Mouse (Mus musculus): ENCODE results near the gene Fas.

DNA sequence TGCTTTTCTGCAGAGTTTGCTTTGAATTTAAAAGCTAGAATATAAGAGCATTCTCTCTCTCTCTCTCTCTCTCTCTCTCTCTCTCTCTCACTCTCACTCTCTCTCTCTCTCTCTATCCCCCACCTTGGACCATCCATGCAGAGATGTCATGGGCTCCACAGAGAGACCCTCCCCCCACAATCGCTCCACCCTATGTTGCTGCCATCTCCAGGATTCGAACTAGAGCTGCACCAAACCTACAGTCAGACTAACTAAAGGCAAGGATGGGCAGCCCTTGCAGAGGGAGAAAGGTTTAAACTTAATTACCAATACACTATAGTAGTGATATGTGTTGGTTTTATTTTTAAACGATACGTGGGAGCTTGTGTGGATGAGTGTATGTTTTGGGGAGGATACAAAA, 39.8 kb upstream of the Fas start:
- TF ChIP-seq MAX (IDR thresholded peaks at IDR 0.05; ENCODE audit: low read depth) (no peak), TCF12 (IDR thresholded peaks at IDR 0.05; ENCODE audit: insufficient read depth, poor library complexity, severe bottlenecking) (no peak), POLR2A (IDR thresholded peaks at IDR 0.05; ENCODE audit: insufficient read length, low read depth) (no peak), USF1 (IDR thresholded peaks at IDR 0.05; ENCODE audit: low read depth) (no peak), TCF3 (IDR thresholded peaks at IDR 0.05; ENCODE audit: insufficient read length, low read depth) (no peak), CEBPB (IDR thresholded peaks at IDR 0.05; ENCODE audit: insufficient read depth, poor library complexity, severe bottlenecking) (no peak), SRF (IDR thresholded peaks at IDR 0.05; ENCODE audit: control insufficient read depth, insufficient read length, low read depth) (no peak), REST (IDR thresholded peaks at IDR 0.05; ENCODE audit: insufficient read depth, insufficient read length) (no peak), POLR2AphosphoS2 (IDR thresholded peaks at IDR 0.05; ENCODE audit: insufficient read length, low read depth) (no peak)
